Mouse (Mus musculus): ENCODE results near the gene Trpm6.

- TF ChIP-seq CHD2 (IDR thresholded peaks at IDR 0.05; ENCODE audit: low read depth, low read length) (no peak), HCFC1 (IDR thresholded peaks at IDR 0.05; ENCODE audit: borderline replicate concordance, insufficient read depth, low read length) (no peak), ZC3H11A (IDR thresholded peaks at IDR 0.05; ENCODE audit: borderline replicate concordance, low read depth, low read length) (no peak)
Observed at GRCm38 (mm10) chr19:18890216-18890615, 140.4 kb downstream of the Trpm6 start.

Measured in ES-E14 (cell line).